10 mouse cellular contexts compared by ENCODE assay signal in the genomic region with DNA sequence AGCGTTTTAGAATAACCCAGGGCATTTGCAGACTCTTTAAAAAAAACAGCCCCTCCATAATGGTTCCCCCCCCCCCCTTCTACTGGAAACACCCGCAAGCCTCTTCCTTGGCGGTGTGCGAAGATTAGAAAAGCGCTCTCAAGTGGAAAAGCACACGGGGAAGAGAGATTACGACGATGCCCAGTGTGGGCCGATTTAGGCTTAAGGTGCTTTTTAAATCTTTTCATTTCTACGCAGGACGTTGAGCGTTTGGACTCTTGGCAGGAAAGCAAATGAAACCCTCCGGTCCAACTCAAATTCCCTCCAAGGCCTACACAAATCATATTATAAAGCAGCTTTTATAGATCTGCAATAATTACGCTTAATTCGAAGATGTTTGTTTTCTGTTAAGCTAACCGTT. TPM values are rescaled to one million over a fixed set of nuclear protein-coding genes. Genes with fewer than 3 reads are reported as not detected.
DNase-seq lines count a peak whose midpoint lies in the region; ATAC-seq and TF ChIP-seq lines count a peak whose summit lies in the region.
"Had no signal": no experiment of that assay in that cellular context is flagged by ENCODE, and none has a peak within 500 bp of the region (broad histone marks: within the 10 kb centered on the region; RNA-seq: fewer than 3 reads in every experiment).

No protein-coding gene starts in this region.

- peaks cover 49% of the 10 kb centered on the region for H3K27me3 ChIP-seq in liver, embryonic 15.5 days

- H3K9me3 ChIP-seq in liver, embryonic 15.5 days (replicated peaks), result no peaks in the 10 kb centered on the region

- no peak for DNase-seq in gastrocnemius, adult 2 months
- DNase-seq in gastrocnemius, postnatal 36 days, result no peak
- peak; percentile 44 for DNase-seq in retina, postnatal 1 day
- DNase-seq in retina, embryonic 14.5 days (ENCODE audit: low spot score), result no peak
- DNase-seq in cerebellum, adult 11 months, result no peak
- DNase-seq in cerebellum, adult 8-10 months, result no peak
- DNase-seq: cerebellum, adult 9-10 months; right cerebral cortex, postnatal 25 days had no signal

- H3K27ac ChIP-seq in gastrocnemius, adult 2 months, result no peak overlapping the region; the same call in 1 of the 2 replicates
- H3K27ac ChIP-seq in liver, embryonic 15.5 days (replicated peaks), result no peak overlapping the region

- 33% methylated on average over 16 of the region's 16 CpGs for WGBS in liver, embryonic 15.5 days (ENCODE audit: insufficient replicate concordance)

- TF ChIP-seq CTCF in gastrocnemius, adult 2 months (IDR thresholded peaks at IDR 0.05), result no peak

- no peak for ATAC-seq in liver, embryonic 15.5 days (ENCODE audit: insufficient read depth)
- no peak for ATAC-seq in granulocyte monocyte progenitor cell, adult 5-6 weeks (replicated peaks; ENCODE audit: poor library complexity, severe bottlenecking)

- no peaks in the 10 kb centered on the region for H3K4me1 ChIP-seq in liver, embryonic 15.5 days (replicated peaks)

- H3K4me3 ChIP-seq in gastrocnemius, adult 2 months, result peak overlapping the region; percentile 67
- H3K4me3 ChIP-seq in liver, embryonic 15.5 days (replicated peaks), result no peak overlapping the region; the same call in 1 of the 2 replicates

- intact Hi-C loops in gastrocnemius, adult 2 months (cut with DNase I), result no loop called here
- intact Hi-C loops in gastrocnemius, postnatal 36 days (cut with DNase I), result no loop called here

- H3K4me2 ChIP-seq in liver, embryonic 15.5 days, result peak overlapping the region; percentile 44

- no peak overlapping the region for H3K9ac ChIP-seq in liver, embryonic 15.5 days

- no peaks in the 10 kb centered on the region for H3K36me3 ChIP-seq in liver, embryonic 15.5 days (replicated peaks)

RNA-seq across cellular contexts. Expression of a gene that starts 29.6 kb away (rescaled TPM):
- 1 to 10 TPM; 8.5 to 9.3 TPM for total RNA-seq in gastrocnemius, adult 2 months (2021)
- 10 to 100 TPM in 1 of 2 experiments, 1 to 10 TPM in 1; 7.0 to 15.0 TPM for total RNA-seq in gastrocnemius, postnatal 36 days (2021)
- 0.10 and 0.38 TPM in 2 replicates for polyA plus RNA-seq in liver, embryonic 15.5 days (2015; fragmentation: Nextera tagmentation; extraction: Ambion mirVana)
- 1.1 and 1.7 TPM in 2 replicates for total RNA-seq in granulocyte monocyte progenitor cell, adult 5-6 weeks (2014; fragmentation: Nextera tagmentation)
- 0.34 and 0.67 TPM in 2 replicates for total RNA-seq in granulocyte monocyte progenitor cell, adult 5-6 weeks (2017)
